Mouse (Mus musculus): ENCODE measurements around the gene Kdr. TPM values are rescaled to one million over a fixed set of nuclear protein-coding genes. Genes with fewer than 3 reads are reported as not detected.
A peak's percentile ranks its signal among the peaks of the same experiment; 100 is the strongest.

Kdr gene
- total RNA-seq, 4 experiments from 2014 or later: 62.5 to 87.5 (median 77.7) TPM

- DNase-seq (ENCODE audit: low spot score): no peak
These were observed 58.7 kb downstream of the Kdr start for GRCm38 (mm10) chr5:75919601-75920000.

- DNase-seq (ENCODE audit: low spot score): peak; percentile 42
These were observed 60.1 kb downstream of the Kdr start for GRCm38 (mm10) chr5:75918139-75918538.

- DNase-seq (ENCODE audit: low spot score): peak; percentile 49
These were observed 61.0 kb downstream of the Kdr start for GRCm38 (mm10) chr5:75917231-75917630.

GRCm38 (mm10) chr5:75906102-75906501, 72.2 kb downstream of the Kdr start:
- DNase-seq (ENCODE audit: low spot score): peak; percentile 45

- DNase-seq (ENCODE audit: low spot score): peak; percentile 42
These were observed 77.9 kb downstream of the Kdr start for GRCm38 (mm10) chr5:75900231-75900920.

GRCm38 (mm10) chr5:75895351-75895750, 82.9 kb downstream of the Kdr start:
- no peak for DNase-seq (ENCODE audit: low spot score)

- no peak for DNase-seq (ENCODE audit: low spot score)
These were observed 85.2 kb downstream of the Kdr start for GRCm38 (mm10) chr5:75892956-75893471.

Small RNAs within 50 kb of the gene (microRNA-seq; reads per million reads assigned to microRNA genes)
- gene Gm25374: not detected

Other genes with a start within 250 kb of the Kdr start
- gene Srd5a3, start 161.8 kb upstream of the Kdr start, total RNA-seq (2022): 1 to 10 TPM; 6.1 to 7.4 (median 7.0) TPM
- 10 to 100 TPM; 15.6 to 20.2 (median 19.4) TPM for gene Tmem165, start 205.4 kb upstream of the Kdr start, total RNA-seq (2022)

All from heart, adult 8-10 months (tissue).